Comparison of ENCODE assay signal across 9 mouse cellular contexts in the genomic region with DNA sequence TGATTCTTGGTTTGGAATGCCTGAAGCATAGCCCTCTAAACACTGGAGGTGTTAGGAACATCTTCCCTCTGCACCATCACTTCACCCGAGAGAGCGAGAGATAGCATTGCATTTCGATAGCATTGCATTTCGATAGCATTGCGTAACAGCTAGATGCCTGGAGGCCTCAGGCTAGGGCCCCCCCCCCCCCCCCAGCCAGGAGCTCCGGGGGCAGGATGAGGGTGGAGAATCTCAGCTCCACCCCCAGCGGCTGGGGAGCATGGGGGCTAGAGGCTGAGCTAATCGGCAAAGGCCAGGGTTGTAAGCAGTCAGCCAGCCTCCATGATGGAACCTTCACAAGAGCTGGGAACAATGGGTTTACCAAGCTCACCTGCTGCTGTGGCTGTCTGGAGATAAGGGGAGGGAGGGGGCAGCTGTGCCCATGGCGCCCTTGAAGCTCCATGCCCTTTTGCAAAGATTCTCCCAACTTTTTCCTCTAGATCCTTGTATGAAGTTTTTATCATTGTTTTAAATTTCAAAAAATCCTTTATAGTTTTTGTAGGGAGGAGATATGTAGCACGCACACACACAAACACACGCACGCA. TPM values are rescaled to one million over a fixed set of nuclear protein-coding genes. Genes with fewer than 3 reads are reported as not detected.
A peak's percentile ranks its signal among the peaks of the same experiment; 100 is the strongest.
DNase-seq lines count a peak whose midpoint lies in the region; ATAC-seq and TF ChIP-seq lines count a peak whose summit lies in the region.
"Had no signal": no experiment of that assay in that cellular context is flagged by ENCODE, and none has a peak within 500 bp of the region (broad histone marks: within the 10 kb centered on the region; RNA-seq: fewer than 3 reads in every experiment).

No protein-coding gene starts in this region.

- peak overlapping the region; percentile 31; the same call in 1 of the 2 replicates for H3K9ac ChIP-seq in heart, embryonic 14.5 days (ENCODE audit: low read length)
- peak overlapping the region; percentile 12; the same call in 1 of the 2 replicates for H3K9ac ChIP-seq in hindbrain, embryonic 14.5 days
- H3K9ac ChIP-seq: liver, embryonic 14.5 days had no signal

- POLR2A ChIA-PET in Patski (lab: Charles Lee) = interaction anchor here (1.6 kb wide), 1 partner anchor 46 kb away, joined by 4 read pairs; no protein-coding TSS in a partner anchor

- DNase-seq in heart, adult 9 months (ENCODE audit: low spot score in 2 of 2) = no peak
- no peak for DNase-seq in Patski (ENCODE audit: low read depth, low spot score)
- no peak for DNase-seq in hindbrain, embryonic 14.5 days (ENCODE audit: low spot score)
- DNase-seq in thymus, postnatal 4 days = no peak
- DNase-seq in layer of hippocampus, postnatal 14 days (ENCODE audit: low spot score in 2 of 2) = no peak
- no peak for DNase-seq in adrenal gland, postnatal 10 days

- WGBS in heart, embryonic 14.5 days = 27% methylated on average over 12 of the region's 12 CpGs
- 41% methylated on average over 12 of the region's 12 CpGs for WGBS in hindbrain, embryonic 14.5 days

- peak overlapping the region; percentile 59 to 84 for H3K27ac ChIP-seq in heart, embryonic 14.5 days (replicated peaks in 1 of 2; ENCODE audit: control insufficient read depth in 1 of 2, insufficient read depth in 1 of 2, low read depth in 2 of 2, low read length in 2 of 2)
- H3K27ac ChIP-seq in hindbrain, embryonic 14.5 days = peak overlapping the region; percentile 21; the same call in 1 of the 2 replicates
- H3K27ac ChIP-seq: liver, embryonic 14.5 days had no signal

- H3K27me3 ChIP-seq in heart, embryonic 14.5 days (ENCODE audit: control insufficient read depth, insufficient read depth, low read length) = no peaks in the 10 kb centered on the region
- no peaks in the 10 kb centered on the region for H3K27me3 ChIP-seq in Patski
- H3K27me3 ChIP-seq in hindbrain, embryonic 14.5 days (ENCODE audit: control insufficient read depth, insufficient read depth, low read length) = no peaks in the 10 kb centered on the region

- H3K36me3 ChIP-seq in heart, embryonic 14.5 days (ENCODE audit: control insufficient read depth, insufficient read depth, low read length) = no peaks in the 10 kb centered on the region
- H3K36me3 ChIP-seq in hindbrain, embryonic 14.5 days (replicated peaks; ENCODE audit: control insufficient read depth, insufficient read depth) = no peaks in the 10 kb centered on the region

- CTCF ChIA-PET in Patski (lab: Charles Lee) = interaction anchor here (1.5 to 3.0 kb wide), 2 partner anchors 13 to 73 kb away, joined by 6 to 8 read pairs; no protein-coding TSS in a partner anchor

- peak; percentile 56 for ATAC-seq in heart, embryonic 14.5 days (ENCODE audit: insufficient number of reproducible peaks, insufficient read depth, low FRiP score, low read depth)
- peak; percentile 41 for ATAC-seq in Patski
- ATAC-seq in hindbrain, embryonic 14.5 days (ENCODE audit: low FRiP score) = 0 out of 2 replicates have a peak, but pooled peaks have one; percentile 22
- peak; percentile 57 for ATAC-seq in megakaryocyte progenitor cell, adult 5-6 weeks (replicated peaks; ENCODE audit: poor library complexity)

- H3K4me2 ChIP-seq in heart, embryonic 14.5 days (ENCODE audit: low read length) = peak overlapping the region; percentile 50
- 0 out of 2 replicates have a peak overlapping the region, but pooled peaks have one; percentile 1 for H3K4me2 ChIP-seq in hindbrain, embryonic 14.5 days (replicated peaks)

- in situ Hi-C loops in Patski (cut with MboI; ENCODE audit: low pct_unique_long_range_greater_than_20kb) = no loop called here

- H3K9me3 ChIP-seq in heart, embryonic 14.5 days (ENCODE audit: control insufficient read depth, low read length) = no peaks in the 10 kb centered on the region
- H3K9me3 ChIP-seq in hindbrain, embryonic 14.5 days (ENCODE audit: control insufficient read depth, low read length) = no peaks in the 10 kb centered on the region

- no peak overlapping the region for H3K4me3 ChIP-seq in heart, embryonic 14.5 days (ENCODE audit: control insufficient read depth in 1 of 2, insufficient read depth in 1 of 2, low read depth in 1 of 2, low read length in 2 of 2)
- no peak overlapping the region for H3K4me3 ChIP-seq in hindbrain, embryonic 14.5 days (replicated peaks; ENCODE audit: low read length)

- no peak for TF ChIP-seq CTCF in Patski (IDR thresholded peaks at IDR 0.05)

- peaks cover 58 to 79% of the 10 kb centered on the region in 2 experiments for H3K4me1 ChIP-seq in heart, embryonic 14.5 days (ENCODE audit: control insufficient read depth in 2 of 2, insufficient read depth in 2 of 2, low read length in 2 of 2)
- peaks cover 65% of the 10 kb centered on the region for H3K4me1 ChIP-seq in hindbrain, embryonic 14.5 days (replicated peaks; ENCODE audit: control insufficient read depth, insufficient read depth, low read length)

RNA-seq across cellular contexts. Expression of gene Afap1, which starts 8.2 kb away (rescaled TPM):
- polyA plus RNA-seq in heart, embryonic 14.5 days (2014; fragmentation: Nextera tagmentation; extraction: Ambion mirVana) = 24.8 and 27.3 TPM in 2 replicates
- 65.9 TPM for polyA plus RNA-seq in Patski (2021)
- polyA plus RNA-seq in hindbrain, embryonic 14.5 days (2014; fragmentation: Nextera tagmentation; extraction: Ambion mirVana) = 70.8 and 72.3 TPM in 2 replicates
- total RNA-seq in megakaryocyte progenitor cell, adult 5-6 weeks (2015) = 27.9 and 31.9 TPM in 2 replicates
- 15.5 and 16.8 TPM in 2 replicates for total RNA-seq in megakaryocyte progenitor cell, adult 5-6 weeks (2017)
- 10 to 100 TPM; 62.7 to 67.5 TPM for total RNA-seq in layer of hippocampus, postnatal 14 days (2021)
- total RNA-seq in adrenal gland, postnatal 10 days (2021) = 10 to 100 TPM; 24.2 to 30.6 TPM
